9 mouse cellular contexts compared by ENCODE assay signal in genomic region chr2:38424278-38424931, GRCm38 (mm10).
DNase-seq lines count a peak whose midpoint lies in the region; ATAC-seq and TF ChIP-seq lines count a peak whose summit lies in the region.
"Had no signal": no experiment of that assay in that cellular context is flagged by ENCODE, and none has a peak within 500 bp of the region (broad histone marks: within the 10 kb centered on the region; RNA-seq: fewer than 3 reads in every experiment).

No protein-coding gene starts in this region.

- no peak overlapping the region for H3K4me3 ChIP-seq in heart, embryonic 13.5 days
- H3K4me3 ChIP-seq in hindbrain, embryonic 11.5 days (ENCODE audit: low read depth, low read length) = no peak overlapping the region
- no peak overlapping the region for H3K4me3 ChIP-seq in midbrain, postnatal 0 days (ENCODE audit: low read depth, low read length)

- DNase-seq in heart, postnatal 10 days = no peak
- peak; percentile 63 for DNase-seq in ZHBTc4 (ENCODE audit: low read depth, low spot score)
- peak; percentile 83 for DNase-seq in hindbrain, embryonic 11.5 days (ENCODE audit: low spot score)
- peak; percentile 47 for DNase-seq in midbrain, postnatal 0 days (ENCODE audit: low spot score)
- DNase-seq in gastrocnemius, postnatal 10 days = no peak
- DNase-seq: gastrocnemius, postnatal 36 days had no signal

- intact Hi-C loops in heart, postnatal 10 days (cut with DNase I) = no loop called here

- TF ChIP-seq CTCF in midbrain, postnatal 0 days (IDR thresholded peaks at IDR 0.05) = no peak

- WGBS in heart, embryonic 13.5 days = 6% methylated on average over 21 of the region's 22 CpGs
- WGBS in hindbrain, embryonic 11.5 days = 2% methylated on average over 16 of the region's 22 CpGs
- 5% methylated on average over 16 of the region's 22 CpGs for WGBS in midbrain, postnatal 0 days

- no peaks in the 10 kb centered on the region for H3K36me3 ChIP-seq in heart, embryonic 13.5 days
- no peaks in the 10 kb centered on the region for H3K36me3 ChIP-seq in hindbrain, embryonic 11.5 days (ENCODE audit: control insufficient read depth, insufficient read depth, low read length)
- no peaks in the 10 kb centered on the region for H3K36me3 ChIP-seq in midbrain, postnatal 0 days (ENCODE audit: insufficient read depth, low read length)

- H3K9me3 ChIP-seq in heart, embryonic 13.5 days = no peaks in the 10 kb centered on the region
- H3K9me3 ChIP-seq in hindbrain, embryonic 11.5 days (ENCODE audit: control insufficient read depth, low read length) = no peaks in the 10 kb centered on the region
- no peaks in the 10 kb centered on the region for H3K9me3 ChIP-seq in midbrain, postnatal 0 days (ENCODE audit: low read length)

- peak overlapping the region; percentile 53 for H3K4me2 ChIP-seq in heart, embryonic 13.5 days
- peak overlapping the region; percentile 36 for H3K4me2 ChIP-seq in hindbrain, embryonic 11.5 days (replicated peaks; ENCODE audit: low read depth, low read length)
- peak overlapping the region; percentile 18; the same call in 1 of the 2 replicates for H3K4me2 ChIP-seq in midbrain, postnatal 0 days (ENCODE audit: low read depth, low read length, poor library complexity, severe bottlenecking)

- no peak overlapping the region for H3K27ac ChIP-seq in heart, embryonic 13.5 days (replicated peaks)
- H3K27ac ChIP-seq in hindbrain, embryonic 11.5 days (ENCODE audit: low read depth, low read length) = peak overlapping the region; percentile 90
- H3K27ac ChIP-seq in midbrain, postnatal 0 days (ENCODE audit: low read depth, low read length) = 0 out of 2 replicates have a peak overlapping the region, but pooled peaks have one; percentile 18

- peak overlapping the region; percentile 34; the same call in 1 of the 2 replicates for H3K9ac ChIP-seq in heart, embryonic 13.5 days
- peak overlapping the region; percentile 52 for H3K9ac ChIP-seq in hindbrain, embryonic 11.5 days (ENCODE audit: low read depth, low read length)
- no peak overlapping the region for H3K9ac ChIP-seq in midbrain, postnatal 0 days (replicated peaks; ENCODE audit: low read length, poor library complexity, severe bottlenecking)

- no peak for ATAC-seq in heart, embryonic 13.5 days (ENCODE audit: extremely low read depth, insufficient number of reproducible peaks, low FRiP score, low TSS enrichment)
- ATAC-seq in hindbrain, embryonic 11.5 days (ENCODE audit: low FRiP score) = peak; percentile 95
- ATAC-seq in midbrain, postnatal 0 days (ENCODE audit: low FRiP score) = peak; percentile 77
- ATAC-seq in megakaryocyte, adult 5-6 weeks (ENCODE audit: poor library complexity, severe bottlenecking) = no peak
- ATAC-seq in monocyte, adult 5-6 weeks (replicated peaks; ENCODE audit: insufficient number of reproducible peaks, low FRiP score, low TSS enrichment, poor library complexity, severe bottlenecking) = no peak

- peaks cover 17% of the 10 kb centered on the region for H3K27me3 ChIP-seq in heart, embryonic 13.5 days (replicated peaks)
- H3K27me3 ChIP-seq in hindbrain, embryonic 11.5 days (ENCODE audit: control insufficient read depth, insufficient read depth, low read length) = no peaks in the 10 kb centered on the region
- no peaks in the 10 kb centered on the region for H3K27me3 ChIP-seq in midbrain, postnatal 0 days (ENCODE audit: insufficient read depth, low read length)

- peaks cover 9% of the 10 kb centered on the region for H3K4me1 ChIP-seq in heart, embryonic 13.5 days
- peaks cover 8% of the 10 kb centered on the region; the same call in 1 of the 2 replicates for H3K4me1 ChIP-seq in hindbrain, embryonic 11.5 days (replicated peaks; ENCODE audit: control insufficient read depth, insufficient read depth, low read length)
- 0 out of 2 replicates have a peak, but pooled peaks cover 7% of the 10 kb centered on the region for H3K4me1 ChIP-seq in midbrain, postnatal 0 days (ENCODE audit: insufficient read depth, low read length)

Comparison
In these comparisons a context has a peak if more than half of its experiments do, and no peak if none do; other contexts are left out.
1. ATAC-seq: peak in hindbrain, embryonic 11.5 days (single experiment) and midbrain, postnatal 0 days (single experiment); none in heart, embryonic 13.5 days (single experiment), megakaryocyte, adult 5-6 weeks (single experiment) and monocyte, adult 5-6 weeks (single experiment).
2. DNase-seq: peak in ZHBTc4 (single experiment), hindbrain, embryonic 11.5 days (single experiment) and midbrain, postnatal 0 days (single experiment); none in heart, postnatal 10 days (0 of 2) and gastrocnemius, postnatal 10 days (single experiment).
3. Peak in every context shown above with its lines, with median percentiles within 50 percentile points of each other: H3K4me2 ChIP-seq.